In genomic region chr11:24149462-24150220, GRCm38 (mm10) we compare ENCODE assay signal across 13 mouse cellular contexts.
A peak's percentile ranks its signal among the peaks of the same experiment; 100 is the strongest.
DNase-seq lines count a peak whose midpoint lies in the region; ATAC-seq and TF ChIP-seq lines count a peak whose summit lies in the region.
"Had no signal": no experiment of that assay in that cellular context is flagged by ENCODE, and none has a peak within 500 bp of the region (broad histone marks: within the 10 kb centered on the region; RNA-seq: fewer than 3 reads in every experiment).

No protein-coding gene starts in this region.

- H3K4me2 ChIP-seq in embryonic facial prominence, embryonic 13.5 days = no peak overlapping the region
- H3K4me2 ChIP-seq: embryonic facial prominence, embryonic 15.5 days had no signal

- no peak for DNase-seq in embryonic facial prominence, embryonic 10.5 days (ENCODE audit: low spot score)
- no peak for DNase-seq in left cerebral cortex, adult 2 months (ENCODE audit: extremely low spot score in 1 of 2, low spot score in 2 of 2)
- DNase-seq in left cerebral cortex, adult 8-10 months (ENCODE audit: low spot score in 2 of 2) = no peak
- DNase-seq in adrenal gland, postnatal 25 days = peak; percentile 25
- no peak for DNase-seq in frontal cortex, postnatal 10 days (ENCODE audit: low spot score in 2 of 2)
- DNase-seq in hindbrain, embryonic 10.5 days (ENCODE audit: low spot score) = no peak
- DNase-seq: cerebellum, postnatal 10 days; forebrain, postnatal 0 days; heart, postnatal 14 days; lung, adult 18-20 months had no signal

- WGBS in embryonic facial prominence, embryonic 13.5 days = 66% methylated on average over 9 of the region's 9 CpGs
- WGBS in embryonic facial prominence, embryonic 10.5 days = 79% methylated on average over 9 of the region's 9 CpGs
- 75% methylated on average over 9 of the region's 9 CpGs for WGBS in hindbrain, embryonic 10.5 days

- 0 out of 2 replicates have a peak overlapping the region, but pooled peaks have one; percentile 33 for H3K27ac ChIP-seq in embryonic facial prominence, embryonic 13.5 days
- H3K27ac ChIP-seq in embryonic facial prominence, embryonic 10.5 days (replicated peaks) = no peak overlapping the region
- H3K27ac ChIP-seq in left cerebral cortex, adult 2 months = peak overlapping the region; percentile 60
- H3K27ac ChIP-seq in hindbrain, embryonic 10.5 days = no peak overlapping the region
- H3K27ac ChIP-seq: embryonic facial prominence, embryonic 15.5 days had no signal

- no peak overlapping the region for H3K9ac ChIP-seq in embryonic facial prominence, embryonic 13.5 days
- H3K9ac ChIP-seq: embryonic facial prominence, embryonic 15.5 days; forebrain, postnatal 0 days had no signal

- 0 out of 2 replicates have a peak, but pooled peaks cover 9% of the 10 kb centered on the region for H3K36me3 ChIP-seq in embryonic facial prominence, embryonic 13.5 days
- H3K36me3 ChIP-seq in embryonic facial prominence, embryonic 10.5 days (replicated peaks) = peaks cover 39% of the 10 kb centered on the region
- H3K36me3 ChIP-seq in hindbrain, embryonic 10.5 days = no peaks in the 10 kb centered on the region
- H3K36me3 ChIP-seq: embryonic facial prominence, embryonic 15.5 days had no signal

- H3K4me3 ChIP-seq in embryonic facial prominence, embryonic 13.5 days = no peak overlapping the region
- no peak overlapping the region for H3K4me3 ChIP-seq in embryonic facial prominence, embryonic 10.5 days
- H3K4me3 ChIP-seq in left cerebral cortex, adult 2 months = no peak overlapping the region
- H3K4me3 ChIP-seq in hindbrain, embryonic 10.5 days = no peak overlapping the region
- H3K4me3 ChIP-seq: embryonic facial prominence, embryonic 15.5 days had no signal

- intact Hi-C loops in left cerebral cortex, adult 2 months (cut with DNase I) = no loop called here

- no peaks in the 10 kb centered on the region for H3K27me3 ChIP-seq in embryonic facial prominence, embryonic 13.5 days
- H3K27me3 ChIP-seq in embryonic facial prominence, embryonic 10.5 days (replicated peaks; ENCODE audit: low read depth, poor library complexity, severe bottlenecking) = no peaks in the 10 kb centered on the region
- no peaks in the 10 kb centered on the region for H3K27me3 ChIP-seq in hindbrain, embryonic 10.5 days (ENCODE audit: insufficient read depth, poor library complexity, severe bottlenecking)
- H3K27me3 ChIP-seq: embryonic facial prominence, embryonic 15.5 days had no signal

- TF ChIP-seq CTCF in left cerebral cortex, adult 2 months (IDR thresholded peaks at IDR 0.05) = no peak

- no peak for ATAC-seq in embryonic facial prominence, embryonic 13.5 days (ENCODE audit: insufficient number of reproducible peaks, insufficient read depth, low FRiP score, low TSS enrichment, low read depth)
- ATAC-seq in megakaryocyte, adult 5-6 weeks (ENCODE audit: poor library complexity, severe bottlenecking) = peak; percentile 48
- ATAC-seq: forebrain, postnatal 0 days had no signal

- H3K9me3 ChIP-seq in embryonic facial prominence, embryonic 13.5 days = no peaks in the 10 kb centered on the region
- no peaks in the 10 kb centered on the region for H3K9me3 ChIP-seq in embryonic facial prominence, embryonic 10.5 days
- H3K9me3 ChIP-seq in hindbrain, embryonic 10.5 days = no peaks in the 10 kb centered on the region
- H3K9me3 ChIP-seq: embryonic facial prominence, embryonic 15.5 days had no signal

- H3K4me1 ChIP-seq in embryonic facial prominence, embryonic 13.5 days = peaks cover 75% of the 10 kb centered on the region
- peaks cover 53% of the 10 kb centered on the region for H3K4me1 ChIP-seq in embryonic facial prominence, embryonic 10.5 days
- H3K4me1 ChIP-seq in hindbrain, embryonic 10.5 days (replicated peaks) = peaks cover 16% of the 10 kb centered on the region

Comparison
In these comparisons a context has a peak if more than half of its experiments do, and no peak if none do; other contexts are left out.
1. H3K27ac ChIP-seq: peak in embryonic facial prominence, embryonic 13.5 days (single experiment) and left cerebral cortex, adult 2 months (single experiment); none in embryonic facial prominence, embryonic 10.5 days (single experiment) and hindbrain, embryonic 10.5 days (single experiment).